Mouse (Mus musculus): Measurements from ENCODE around the gene Zfyve19.

GRCm38 (mm10) chr2:119262978-119263377 lies 54.6 kb downstream of the Zfyve19 start:
- TF ChIP-seq CTCF (IDR thresholded peaks at IDR 0.05; ENCODE audit: control insufficient read depth, insufficient read depth, insufficient read length), result no peak
- TF ChIP-seq MAX (IDR thresholded peaks at IDR 0.05), result peak; percentile 79
- no peak for TF ChIP-seq MYOG (IDR thresholded peaks at IDR 0.05; ENCODE audit: control insufficient read depth, extremely low read depth, insufficient read length)
- no peak for TF ChIP-seq USF1 (IDR thresholded peaks at IDR 0.05; ENCODE audit: low read depth)
